27 mouse cellular contexts compared by ENCODE assay signal in the genomic region with DNA sequence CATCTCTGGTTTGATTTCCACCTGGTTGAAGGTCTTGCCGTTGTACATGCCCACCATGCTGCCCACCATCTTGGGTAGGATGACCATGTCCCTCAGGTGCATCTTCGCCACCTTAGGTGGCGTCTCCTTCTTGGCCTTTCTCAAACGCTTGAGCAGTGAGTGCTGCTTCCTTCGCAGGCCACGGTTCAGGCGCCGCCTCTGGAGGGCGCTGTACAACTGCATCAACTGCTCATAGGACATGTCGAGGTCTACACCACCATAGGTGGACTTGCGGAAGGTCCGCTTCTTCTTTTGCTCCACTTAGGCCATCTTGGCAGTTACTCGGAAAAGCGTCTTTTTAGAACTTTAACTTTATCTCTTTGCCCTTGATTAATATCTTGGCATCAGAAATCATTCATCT. TPM values are rescaled to one million over a fixed set of nuclear protein-coding genes. Genes with fewer than 3 reads are reported as not detected.
A peak's percentile ranks its signal among the peaks of the same experiment; 100 is the strongest.
DNase-seq lines count a peak whose midpoint lies in the region; ATAC-seq and TF ChIP-seq lines count a peak whose summit lies in the region.
"Had no signal": no experiment of that assay in that cellular context is flagged by ENCODE, and none has a peak within 500 bp of the region (broad histone marks: within the 10 kb centered on the region; RNA-seq: fewer than 3 reads in every experiment).

No protein-coding gene starts in this region.

- no peak overlapping the region for H3K9ac ChIP-seq in ES-Bruce4 (ENCODE audit: low read depth, poor library complexity, severe bottlenecking)
- no peak overlapping the region for H3K9ac ChIP-seq in kidney, embryonic 16.5 days (replicated peaks; ENCODE audit: low read length)
- H3K9ac ChIP-seq: embryonic facial prominence, embryonic 12.5 days; forebrain, embryonic 13.5 days; forebrain, embryonic 15.5 days; forebrain, postnatal 0 days had no signal

- TF ChIP-seq CTCF in ES-Bruce4 (IDR thresholded peaks at IDR 0.05; ENCODE audit: low read depth, low read length), result peak; percentile 38

- no peak overlapping the region for H3K4me2 ChIP-seq in kidney, embryonic 16.5 days (replicated peaks; ENCODE audit: low read depth, low read length)
- H3K4me2 ChIP-seq: embryonic facial prominence, embryonic 12.5 days; forebrain, embryonic 13.5 days; forebrain, embryonic 15.5 days had no signal

- H3K27me3 ChIP-seq in ES-Bruce4 (ENCODE audit: control insufficient read depth, insufficient read depth, low read length, poor library complexity, severe bottlenecking), result no peaks in the 10 kb centered on the region
- H3K27me3 ChIP-seq in kidney, embryonic 16.5 days (ENCODE audit: insufficient read depth, low read length), result no peaks in the 10 kb centered on the region
- H3K27me3 ChIP-seq: embryonic facial prominence, embryonic 12.5 days; forebrain, embryonic 13.5 days; forebrain, embryonic 15.5 days; Patski had no signal

- intact Hi-C loops in gastrocnemius, postnatal 14 days (cut with DNase I; ENCODE audit: low total_unique reads), result no loop called here

- WGBS in kidney, embryonic 16.5 days, result 94% methylated on average over 14 of the region's 14 CpGs

- TF ChIP-seq EP300 in ES-Bruce4 (IDR thresholded peaks at IDR 0.05; ENCODE audit: insufficient read depth, low read depth, low read length), result no peak

- DNase-seq in ES-CJ7 (ENCODE audit: low read depth, low spot score), result peak; percentile 8
- DNase-seq in ZHBTc4 (ENCODE audit: low read depth, low spot score), result peak; percentile 21
- DNase-seq in testis, postnatal 10 days (ENCODE audit: low spot score), result peak; percentile 38
- DNase-seq in T-cell, adult 2 months (ENCODE audit: low spot score), result no peak
- DNase-seq in gastrocnemius, postnatal 14 days, result no peak
- no peak for DNase-seq in layer of hippocampus, adult 8-10 months (ENCODE audit: low spot score in 2 of 2)
- DNase-seq: adrenal gland, adult 8-10 months; adrenal gland, postnatal 36 days; cerebellum, adult 11-12 months; cerebellum, adult 2 months; cerebellum, adult 9-10 months; cerebellum, postnatal 10 days; cerebellum, postnatal 25 days; forebrain, postnatal 0 days had no signal

- ATAC-seq in kidney, embryonic 16.5 days (ENCODE audit: low FRiP score, low TSS enrichment), result no peak
- ATAC-seq: activated CD4-positive, CD25-positive, alpha-beta regulatory T cell, adult 4 months; forebrain, embryonic 13.5 days; forebrain, embryonic 15.5 days; forebrain, postnatal 0 days; Patski had no signal

- no peaks in the 10 kb centered on the region for H3K36me3 ChIP-seq in ES-Bruce4 (ENCODE audit: control insufficient read depth, insufficient read depth, low read length, poor library complexity, severe bottlenecking)
- no peaks in the 10 kb centered on the region for H3K36me3 ChIP-seq in kidney, embryonic 16.5 days (ENCODE audit: insufficient read depth, low read length)
- H3K36me3 ChIP-seq: embryonic facial prominence, embryonic 10.5 days; embryonic facial prominence, embryonic 12.5 days; forebrain, embryonic 15.5 days had no signal

- no peaks in the 10 kb centered on the region for H3K9me3 ChIP-seq in ES-Bruce4 (replicated peaks; ENCODE audit: control insufficient read depth, insufficient read depth, low read length, poor library complexity, severe bottlenecking)
- H3K9me3 ChIP-seq in kidney, embryonic 16.5 days (ENCODE audit: low read length), result no peaks in the 10 kb centered on the region; the same call in 1 of the 2 replicates
- H3K9me3 ChIP-seq: embryonic facial prominence, embryonic 10.5 days; embryonic facial prominence, embryonic 12.5 days; forebrain, embryonic 13.5 days; forebrain, embryonic 15.5 days had no signal

- no peak for TF ChIP-seq POLR2A in ES-Bruce4 (IDR thresholded peaks at IDR 0.05; ENCODE audit: insufficient read depth, low read length)

- no peak overlapping the region for H3K4me3 ChIP-seq in ES-Bruce4 (ENCODE audit: low read depth, low read length)
- no peak overlapping the region for H3K4me3 ChIP-seq in kidney, embryonic 16.5 days (ENCODE audit: low read length)
- H3K4me3 ChIP-seq: embryonic facial prominence, embryonic 10.5 days; embryonic facial prominence, embryonic 12.5 days; forebrain, embryonic 13.5 days; forebrain, embryonic 15.5 days had no signal

- H3K27ac ChIP-seq in ES-Bruce4 (ENCODE audit: insufficient read depth, low read length), result no peak overlapping the region
- H3K27ac ChIP-seq in kidney, embryonic 16.5 days (ENCODE audit: low read length), result no peak overlapping the region
- H3K27ac ChIP-seq: embryonic facial prominence, embryonic 10.5 days; embryonic facial prominence, embryonic 12.5 days; forebrain, embryonic 13.5 days; forebrain, embryonic 15.5 days had no signal

- H3K4me1 ChIP-seq in ES-Bruce4 (ENCODE audit: control insufficient read depth, insufficient read depth, low read length), result no peaks in the 10 kb centered on the region
- H3K4me1 ChIP-seq in kidney, embryonic 16.5 days (ENCODE audit: insufficient read depth, low read length), result no peaks in the 10 kb centered on the region
- H3K4me1 ChIP-seq: embryonic facial prominence, embryonic 10.5 days; embryonic facial prominence, embryonic 12.5 days; forebrain, embryonic 13.5 days; forebrain, embryonic 15.5 days had no signal

RNA-seq across cellular contexts. Expression of a gene that starts 5.1 kb away (rescaled TPM):
- 0.90 and 0.93 TPM in 2 replicates for polyA plus RNA-seq in ES-Bruce4 (2011; ENCODE audit: insufficient read depth, insufficient read length, low read depth, missing spikeins)
- polyA plus RNA-seq in kidney, embryonic 16.5 days (2015; fragmentation: Nextera tagmentation; extraction: Ambion mirVana), result not detected in 2 replicates
- not detected for total RNA-seq in gastrocnemius, postnatal 14 days (2021)
- not detected for total RNA-seq in layer of hippocampus, adult 8-10 months (2022)
- total RNA-seq: adrenal gland, adult 18-20 months; adrenal gland, adult 8-10 months; adrenal gland, postnatal 36 days; forebrain, postnatal 0 days had no signal
- polyA plus RNA-seq: C2C12; cerebellum, adult 2 months; cortical plate, adult 2 months; embryonic facial prominence, embryonic 10.5 days; embryonic facial prominence, embryonic 12.5 days; embryonic facial prominence, embryonic 14.5 days; forebrain, embryonic 11.5 days; forebrain, embryonic 13.5 days; forebrain, embryonic 15.5 days; forebrain, postnatal 0 days; Patski had no signal

Comparison
In these comparisons a context has a peak if more than half of its experiments do, and no peak if none do; other contexts are left out.
1. DNase-seq: peak in ES-CJ7 (single experiment), ZHBTc4 (single experiment) and testis, postnatal 10 days (single experiment); none in T-cell, adult 2 months (single experiment), gastrocnemius, postnatal 14 days (single experiment) and layer of hippocampus, adult 8-10 months (0 of 2).